Mouse (Mus musculus): Measurements from ENCODE around the gene Nr2c2. TPM values are rescaled to one million over a fixed set of nuclear protein-coding genes. Genes with fewer than 3 reads are reported as not detected.

The Nr2c2 gene
- total and polyA plus RNA-seq, 2 experiments, result 4.8 to 16.3 TPM

DNA sequence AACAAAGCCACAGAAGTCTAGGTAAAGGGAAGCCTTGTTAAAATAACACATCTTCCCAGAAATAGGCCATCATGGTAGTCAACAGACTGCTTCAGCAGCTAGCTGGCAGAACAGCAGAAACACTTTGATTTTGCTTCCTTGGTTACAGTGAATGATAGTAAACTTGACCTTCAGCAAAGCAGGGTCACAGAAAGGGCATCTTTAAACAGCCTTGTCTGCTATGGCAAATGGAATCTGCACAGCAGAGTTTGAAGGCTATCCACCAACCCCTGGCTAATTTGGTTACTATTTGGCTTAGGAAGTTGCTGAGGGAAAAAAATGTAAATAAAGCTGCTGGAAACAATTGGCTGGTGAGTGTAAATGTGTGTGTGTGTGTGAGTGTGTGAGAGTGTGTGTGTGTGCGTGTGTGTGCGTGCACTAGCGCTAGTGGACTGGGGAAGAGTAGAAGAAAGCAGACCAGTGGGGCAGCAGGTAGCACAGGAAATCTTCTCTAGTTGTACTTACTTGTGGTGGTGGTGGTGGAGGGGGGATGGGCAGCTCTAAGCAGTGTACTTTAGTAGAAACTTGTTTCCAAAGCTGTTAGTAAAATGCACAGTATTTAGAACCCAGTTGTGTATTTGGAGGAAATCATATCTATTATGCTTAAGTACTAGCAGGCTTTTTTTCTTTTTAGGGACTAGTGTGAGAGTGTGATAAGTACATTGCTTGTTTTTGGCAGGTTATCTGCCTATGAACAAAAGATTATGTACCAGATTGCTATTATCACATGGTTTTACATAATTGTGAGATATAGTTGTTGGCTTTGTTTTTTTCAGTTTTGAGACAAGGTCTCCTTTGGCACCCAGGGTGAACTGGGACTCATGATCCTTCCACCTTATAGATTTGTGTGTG, 41.1 kb downstream of the Nr2c2 start:
- Histone ChIP-seq H3K27ac (replicated peaks; ENCODE audit: insufficient read depth, low read depth, low read length) (no peak overlapping the region), H3K79me2 (ENCODE audit: control insufficient read depth, insufficient read depth, low read length) (peaks cover 13% of the 10 kb centered on the region; the same call in 1 of the 2 replicates), H3K27me3 (ENCODE audit: control insufficient read depth, insufficient read depth, low read length) (no peaks in the 10 kb centered on the region), H3K4me3 (ENCODE audit: insufficient read depth, low read depth, low read length) (no peak overlapping the region), H3K4me1 (ENCODE audit: control insufficient read depth, insufficient read depth, low read length) (no peaks in the 10 kb centered on the region; the same call in 1 of the 2 replicates), H3K9ac (ENCODE audit: low read depth, low read length) (no peak overlapping the region), H3K36me3 (ENCODE audit: control insufficient read depth, insufficient read depth, low read length) (no peaks in the 10 kb centered on the region)
- no peak for DNase-seq (ENCODE audit: extremely low read depth, low read depth, low spot score)
- whole genome bisulfite sequencing, result 53% methylated on average over 3 of the region's 3 CpGs
- no peak for TF ChIP-seq POLR2A (IDR thresholded peaks at IDR 0.05; ENCODE audit: extremely low read depth, insufficient read depth, low read length)
- no peak for TF ChIP-seq CTCF (IDR thresholded peaks at IDR 0.05; ENCODE audit: low read depth, low read length)

DNA sequence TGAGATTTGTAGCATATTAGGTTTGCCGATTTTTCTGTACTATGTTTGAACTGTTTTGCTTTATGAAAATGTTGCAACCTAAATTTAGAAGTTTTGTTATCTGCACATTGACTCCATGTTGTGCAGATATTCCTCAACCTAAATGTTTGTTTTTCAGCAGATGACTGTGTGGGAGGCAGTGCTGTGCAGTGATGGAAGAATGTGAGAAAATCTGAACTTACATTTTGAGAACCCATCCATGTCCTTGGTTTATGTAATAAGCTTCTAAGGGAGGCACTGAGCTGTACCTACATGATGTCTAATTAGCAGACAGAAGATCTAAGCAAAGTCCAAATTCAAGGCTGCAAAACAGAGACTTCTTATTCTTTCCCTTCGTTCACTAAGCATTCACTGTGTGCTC, 42.4 kb downstream of the Nr2c2 start:
- TF ChIP-seq CTCF (IDR thresholded peaks at IDR 0.05; ENCODE audit: low read depth, low read length), result no peak
- TF ChIP-seq POLR2A (IDR thresholded peaks at IDR 0.05; ENCODE audit: extremely low read depth, insufficient read depth, low read length), result no peak
- Histone ChIP-seq H3K27me3 (ENCODE audit: control insufficient read depth, insufficient read depth, low read length) (no peaks in the 10 kb centered on the region), H3K79me2 (ENCODE audit: control insufficient read depth, insufficient read depth, low read length) (peaks cover 13% of the 10 kb centered on the region; the same call in 1 of the 2 replicates), H3K36me3 (ENCODE audit: control insufficient read depth, insufficient read depth, low read length) (no peaks in the 10 kb centered on the region), H3K9ac (ENCODE audit: low read depth, low read length) (no peak overlapping the region), H3K27ac (replicated peaks; ENCODE audit: insufficient read depth, low read depth, low read length) (no peak overlapping the region), H3K4me1 (ENCODE audit: control insufficient read depth, insufficient read depth, low read length) (no peaks in the 10 kb centered on the region; the same call in 1 of the 2 replicates), H3K4me3 (ENCODE audit: insufficient read depth, low read depth, low read length) (no peak overlapping the region)
- WGBS, result 88% methylated on average over 2 of the region's 2 CpGs
- no peak for DNase-seq (ENCODE audit: extremely low read depth, low read depth, low spot score)

DNA sequence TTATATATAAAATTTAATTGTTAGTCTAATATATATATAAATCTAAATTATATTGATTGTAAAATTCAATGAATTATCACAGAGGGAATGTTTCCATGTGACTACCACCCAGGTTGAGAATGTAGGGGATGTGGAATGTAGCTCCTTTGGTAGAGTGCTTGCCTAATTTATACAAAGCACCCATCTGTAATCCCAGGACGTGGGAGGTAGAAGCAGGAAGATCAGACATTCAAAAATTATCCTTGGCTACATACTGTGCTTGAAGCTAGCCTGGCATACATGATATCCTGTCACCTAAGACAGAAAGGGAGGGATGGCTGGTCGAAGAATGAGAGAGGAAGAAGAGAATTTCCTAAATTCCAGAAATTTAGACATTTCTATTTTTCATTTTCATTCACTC, 45.2 kb downstream of the Nr2c2 start:
- Histone ChIP-seq H3K4me1 (ENCODE audit: control insufficient read depth, insufficient read depth, low read length) (no peaks in the 10 kb centered on the region; the same call in 1 of the 2 replicates), H3K79me2 (ENCODE audit: control insufficient read depth, insufficient read depth, low read length) (peaks cover 8% of the 10 kb centered on the region; the same call in 1 of the 2 replicates), H3K4me3 (ENCODE audit: insufficient read depth, low read depth, low read length) (no peak overlapping the region), H3K27me3 (ENCODE audit: control insufficient read depth, insufficient read depth, low read length) (no peaks in the 10 kb centered on the region), H3K36me3 (ENCODE audit: control insufficient read depth, insufficient read depth, low read length) (peaks cover 8% of the 10 kb centered on the region; the same call in 1 of the 2 replicates), H3K27ac (replicated peaks; ENCODE audit: insufficient read depth, low read depth, low read length) (no peak overlapping the region), H3K9ac (ENCODE audit: low read depth, low read length) (no peak overlapping the region)
- no peak for DNase-seq (ENCODE audit: extremely low read depth, low read depth, low spot score)
- 82% methylated on average over 2 of the region's 2 CpGs for WGBS
- TF ChIP-seq CTCF (IDR thresholded peaks at IDR 0.05; ENCODE audit: low read depth, low read length), result no peak
- TF ChIP-seq POLR2A (IDR thresholded peaks at IDR 0.05; ENCODE audit: extremely low read depth, insufficient read depth, low read length), result no peak

DNA sequence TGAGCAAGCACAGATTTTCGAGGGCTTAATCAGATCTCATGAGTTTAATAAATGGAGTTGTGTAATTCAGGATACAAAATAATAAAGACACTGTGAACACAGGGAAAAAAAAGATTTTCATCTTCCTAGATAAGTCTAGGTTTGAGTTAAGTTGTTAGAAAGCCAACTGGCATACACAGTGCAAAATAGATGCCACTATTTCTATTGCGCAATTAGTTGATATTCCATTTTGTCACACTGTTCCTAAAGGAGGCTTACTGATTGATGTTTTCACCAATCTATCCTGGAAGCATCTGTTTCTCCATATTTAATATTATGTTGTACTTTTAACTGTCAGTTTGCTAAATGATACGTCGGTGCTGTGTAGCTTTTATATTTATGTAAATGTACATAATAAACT, 54.7 kb downstream of the Nr2c2 start:
- H3K9ac ChIP-seq (ENCODE audit: low read depth, low read length), result no peak overlapping the region
- WGBS, result 95% methylated on average over 4 of the region's 4 CpGs
- peaks cover 19% of the 10 kb centered on the region for H3K36me3 ChIP-seq (ENCODE audit: control insufficient read depth, insufficient read depth, low read length)
- H3K27ac ChIP-seq (replicated peaks; ENCODE audit: insufficient read depth, low read depth, low read length), result no peak overlapping the region
- H3K4me3 ChIP-seq (ENCODE audit: insufficient read depth, low read depth, low read length), result no peak overlapping the region
- no peaks in the 10 kb centered on the region for H3K27me3 ChIP-seq (ENCODE audit: control insufficient read depth, insufficient read depth, low read length)
- no peaks in the 10 kb centered on the region; the same call in 1 of the 2 replicates for H3K79me2 ChIP-seq (ENCODE audit: control insufficient read depth, insufficient read depth, low read length)
- TF ChIP-seq POLR2A (IDR thresholded peaks at IDR 0.05; ENCODE audit: extremely low read depth, insufficient read depth, low read length), result no peak
- no peak for TF ChIP-seq CTCF (IDR thresholded peaks at IDR 0.05; ENCODE audit: low read depth, low read length)
- peak; percentile 59 for DNase-seq (ENCODE audit: extremely low read depth, low read depth, low spot score)
- H3K4me1 ChIP-seq (ENCODE audit: control insufficient read depth, insufficient read depth, low read length), result no peaks in the 10 kb centered on the region; the same call in 1 of the 2 replicates

DNA sequence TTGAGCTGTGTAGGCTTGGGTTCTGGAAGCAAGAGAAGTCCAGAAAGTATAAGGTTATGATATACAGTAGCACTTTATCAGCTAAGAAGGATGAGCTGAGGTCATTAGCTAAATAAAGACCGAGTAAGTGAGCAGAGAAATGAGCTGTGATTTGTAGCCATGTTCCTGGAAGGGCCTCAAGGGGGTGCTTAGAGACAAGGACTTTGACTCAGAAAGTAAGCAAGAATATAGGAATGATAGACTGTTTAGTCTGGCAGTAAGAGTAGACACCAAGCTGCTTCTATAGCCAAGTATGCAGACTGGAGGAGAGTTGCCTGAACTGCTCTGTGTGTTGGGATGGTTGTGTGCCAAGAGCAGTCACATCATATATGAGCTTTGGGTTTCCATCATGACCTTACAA, 62.6 kb downstream of the Nr2c2 start:
- H3K27me3 ChIP-seq (ENCODE audit: control insufficient read depth, insufficient read depth, low read length), result no peaks in the 10 kb centered on the region
- H3K27ac ChIP-seq (replicated peaks; ENCODE audit: insufficient read depth, low read depth, low read length), result no peak overlapping the region
- no peak overlapping the region for H3K9ac ChIP-seq (ENCODE audit: low read depth, low read length)
- no peak overlapping the region for H3K4me3 ChIP-seq (ENCODE audit: insufficient read depth, low read depth, low read length)
- 86% methylated on average over 1 of the region's 1 CpGs for WGBS
- peaks cover 69% of the 10 kb centered on the region for H3K36me3 ChIP-seq (ENCODE audit: control insufficient read depth, insufficient read depth, low read length)
- DNase-seq (ENCODE audit: extremely low read depth, low read depth, low spot score), result no peak
- TF ChIP-seq POLR2A (IDR thresholded peaks at IDR 0.05; ENCODE audit: extremely low read depth, insufficient read depth, low read length) (no peak), CTCF (IDR thresholded peaks at IDR 0.05; ENCODE audit: low read depth, low read length) (no peak)
- no peaks in the 10 kb centered on the region for H3K79me2 ChIP-seq (ENCODE audit: control insufficient read depth, insufficient read depth, low read length)
- H3K4me1 ChIP-seq (ENCODE audit: control insufficient read depth, insufficient read depth, low read length), result no peaks in the 10 kb centered on the region

DNA sequence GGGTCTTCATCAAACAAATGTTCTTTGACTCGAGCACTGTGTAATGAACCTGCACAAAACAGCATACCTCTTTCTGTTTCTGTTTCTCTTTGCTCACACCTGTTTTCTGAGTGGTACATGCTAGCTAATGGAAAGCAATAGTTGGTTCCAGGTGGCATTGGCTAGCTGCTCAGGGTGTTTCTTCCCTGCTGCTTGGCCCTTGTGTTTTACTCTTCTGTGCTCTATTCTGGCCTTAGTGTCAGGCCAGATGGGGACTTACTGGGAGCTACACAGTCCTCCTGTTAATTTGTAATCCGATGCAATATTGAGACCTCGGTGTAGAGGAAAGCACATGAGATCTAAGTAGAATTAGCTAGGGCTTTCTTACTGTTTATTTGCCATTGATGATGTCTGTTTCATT, 67.6 kb downstream of the Nr2c2 start:
- Histone ChIP-seq H3K27ac (replicated peaks; ENCODE audit: insufficient read depth, low read depth, low read length) (no peak overlapping the region), H3K36me3 (ENCODE audit: control insufficient read depth, insufficient read depth, low read length) (peaks cover 87% of the 10 kb centered on the region), H3K9ac (ENCODE audit: low read depth, low read length) (no peak overlapping the region), H3K4me1 (ENCODE audit: control insufficient read depth, insufficient read depth, low read length) (no peaks in the 10 kb centered on the region), H3K79me2 (ENCODE audit: control insufficient read depth, insufficient read depth, low read length) (no peaks in the 10 kb centered on the region), H3K27me3 (ENCODE audit: control insufficient read depth, insufficient read depth, low read length) (no peaks in the 10 kb centered on the region), H3K4me3 (ENCODE audit: insufficient read depth, low read depth, low read length) (no peak overlapping the region)
- no peak for DNase-seq (ENCODE audit: extremely low read depth, low read depth, low spot score)
- no peak for TF ChIP-seq POLR2A (IDR thresholded peaks at IDR 0.05; ENCODE audit: extremely low read depth, insufficient read depth, low read length)
- no peak for TF ChIP-seq CTCF (IDR thresholded peaks at IDR 0.05; ENCODE audit: low read depth, low read length)
- 84% methylated on average over 3 of the region's 3 CpGs for WGBS

Measured in liver, adult 2 months (tissue).